Mouse (Mus musculus): ENCODE measurements around the gene Aqp9.

DNA sequence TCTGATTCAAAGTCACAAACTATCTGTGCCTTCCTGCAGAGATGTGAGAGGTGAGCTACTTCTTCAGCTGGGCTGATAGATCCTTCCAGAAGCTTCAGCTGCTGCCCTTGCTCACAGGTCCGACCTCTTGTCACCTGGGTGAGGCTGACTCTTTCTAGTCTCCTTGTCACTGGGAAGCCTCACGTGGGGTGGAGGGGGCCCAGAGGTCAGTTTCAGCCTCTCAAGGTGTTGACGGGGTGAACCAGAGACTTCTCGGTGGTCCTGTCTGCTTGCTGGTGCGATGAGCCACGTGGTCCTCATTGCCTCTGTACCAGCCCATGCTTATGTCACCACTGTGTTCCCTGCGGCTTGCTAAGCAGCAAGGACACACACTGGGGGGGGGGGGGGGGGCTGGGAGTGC is 96.0 kb downstream of the Aqp9 start:
- TF ChIP-seq CTCF (IDR thresholded peaks at IDR 0.05; ENCODE audit: extremely low read depth, insufficient read depth, low read length): no peak
- TF ChIP-seq POLR2A (IDR thresholded peaks at IDR 0.05; ENCODE audit: extremely low read depth, insufficient read depth, low read length): no peak

Data from cortical plate, adult 2 months (tissue).